Mouse (Mus musculus) cerebellum, postnatal 10 days (tissue): Measurements from ENCODE around the gene Slc31a2.
A peak's percentile ranks its signal among the peaks of the same experiment; 100 is the strongest.

Experiments
- DNase-seq, 2 experiments: peaks; one replicate each; pipeline ENCODE4 v3.0.0; 2021; ENCODE audit warnings: mixed read lengths in 2 of 2

The Slc31a2 gene

GRCm38 (mm10) chr4:62282969-62283368 lies 20.6 kb downstream of the Slc31a2 start:
- DNase-seq, result no peak

DNA sequence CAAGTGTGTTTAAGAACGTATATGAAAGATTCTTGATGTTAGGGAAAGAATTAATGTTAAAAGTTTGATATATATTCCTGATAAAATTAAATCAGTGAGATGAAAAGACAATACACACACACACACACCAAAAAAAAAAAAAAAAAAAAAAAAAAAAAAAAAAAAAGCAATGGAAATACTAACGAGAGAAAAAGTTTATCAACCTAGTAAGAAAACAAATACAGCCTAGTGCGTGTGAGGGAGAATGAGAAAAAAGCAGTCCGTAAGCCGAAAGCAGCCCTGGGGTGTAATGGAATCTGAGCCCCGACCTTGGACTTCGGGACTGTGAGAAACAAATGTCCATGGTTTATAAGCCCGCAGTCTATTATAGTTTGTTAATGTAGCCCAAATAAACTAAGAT lies 23.2 kb downstream of the Slc31a2 start:
- no peak for DNase-seq

DNA sequence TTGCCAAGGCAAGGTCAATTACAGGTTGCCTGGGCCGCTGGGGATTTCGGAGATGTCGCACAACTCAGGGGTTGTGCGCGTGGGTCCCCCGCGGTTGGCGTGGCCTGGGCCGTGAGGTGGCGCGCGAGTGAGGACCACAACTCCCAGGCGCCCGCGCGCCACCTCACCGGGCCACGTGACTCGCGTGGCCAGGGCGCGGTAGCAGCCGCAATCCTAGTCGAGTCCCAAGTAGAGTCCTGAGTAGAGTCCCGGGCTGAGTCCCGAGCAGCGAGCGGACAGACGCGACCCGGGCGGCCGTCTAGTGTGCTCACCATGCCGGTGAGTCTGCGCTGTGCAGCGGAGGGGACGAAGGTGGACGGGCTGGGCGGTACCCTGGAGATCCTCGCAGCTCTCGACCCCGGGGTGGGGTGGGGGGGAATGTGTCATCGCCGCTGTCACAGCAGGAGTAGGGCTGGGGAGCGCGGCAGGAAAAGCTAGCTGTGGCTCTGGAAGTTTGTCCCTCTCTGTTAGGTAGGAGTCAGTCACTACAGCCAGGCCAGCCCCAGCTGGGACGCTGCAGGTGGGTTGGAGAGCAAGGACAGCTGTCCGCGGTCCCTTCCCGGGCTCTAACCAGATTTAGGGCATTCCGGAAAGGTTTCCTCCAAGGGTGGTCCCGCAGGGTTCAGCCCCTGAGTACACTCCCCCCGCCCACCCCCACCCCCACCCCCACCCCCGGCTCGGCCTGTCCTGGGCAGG lies 24.1 kb downstream of the Slc31a2 start:
- peak; percentile 83 to 86 for DNase-seq

DNA sequence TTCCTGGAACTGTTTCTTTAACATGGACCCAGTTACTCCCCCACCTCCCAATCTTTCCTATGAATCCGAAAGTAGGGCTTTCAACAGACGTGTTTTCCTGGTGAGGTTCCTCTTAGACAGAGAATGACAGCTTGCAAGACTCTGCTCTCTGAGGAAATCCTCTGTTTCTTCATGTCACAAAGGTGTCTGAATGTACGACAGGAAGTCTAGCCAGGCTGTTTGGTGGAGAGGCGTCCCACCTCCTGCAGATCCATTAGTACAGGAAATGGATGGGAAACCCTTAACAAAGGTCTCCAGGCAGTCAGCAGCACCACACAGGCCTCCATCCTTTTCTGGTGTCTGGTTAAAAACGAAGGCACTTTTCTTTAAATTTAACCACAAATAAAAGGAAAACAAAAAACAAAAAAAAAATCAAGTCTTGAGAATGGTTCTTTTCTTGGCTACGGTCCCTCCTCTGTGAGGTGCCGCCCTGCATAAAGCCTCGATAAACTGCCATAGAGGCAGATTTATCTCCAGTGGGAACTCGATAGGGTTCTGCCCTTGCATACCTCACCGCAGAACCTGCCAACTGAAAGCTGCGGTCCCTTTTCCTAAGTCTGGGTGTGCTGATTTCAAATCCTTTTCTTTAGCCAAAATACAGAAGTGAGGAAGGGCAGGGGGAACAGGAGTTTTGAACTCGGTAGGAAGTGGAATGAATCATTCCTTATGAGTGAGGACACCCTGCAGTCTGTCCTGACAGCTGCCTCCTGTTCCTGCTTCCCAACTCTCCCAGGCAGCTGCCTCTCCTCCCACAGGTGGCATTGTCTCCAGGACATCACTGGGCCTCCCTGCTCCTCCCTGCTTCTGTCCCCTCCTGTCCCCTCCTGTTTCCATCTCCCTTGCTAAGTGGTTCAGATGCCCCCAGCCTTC lies 24.9 kb downstream of the Slc31a2 start:
- DNase-seq, result peak; percentile 25 to 29

DNA sequence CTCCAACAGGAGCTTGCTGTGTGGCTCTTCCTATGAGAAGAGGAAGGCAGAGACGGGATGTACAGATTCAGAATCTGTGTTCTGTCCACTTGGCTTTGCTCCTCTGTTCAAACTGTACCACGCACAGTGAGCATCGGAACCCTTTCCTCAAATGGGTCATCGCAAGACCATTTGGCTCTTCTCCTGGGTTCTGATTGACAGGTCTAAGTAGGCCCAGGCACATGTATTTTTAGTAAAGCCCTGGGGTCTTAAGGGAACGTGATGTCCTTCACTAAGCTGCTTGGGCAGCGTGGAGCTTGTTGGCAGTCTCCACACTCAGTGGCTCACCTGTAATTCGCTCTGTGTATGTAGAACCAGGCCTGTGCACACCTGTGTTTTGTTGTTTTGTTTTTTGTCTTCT lies 26.9 kb downstream of the Slc31a2 start:
- no peak for DNase-seq

- no peak for DNase-seq
Observed at GRCm38 (mm10) chr4:62290816-62291505, 28.6 kb downstream of the Slc31a2 start.

DNA sequence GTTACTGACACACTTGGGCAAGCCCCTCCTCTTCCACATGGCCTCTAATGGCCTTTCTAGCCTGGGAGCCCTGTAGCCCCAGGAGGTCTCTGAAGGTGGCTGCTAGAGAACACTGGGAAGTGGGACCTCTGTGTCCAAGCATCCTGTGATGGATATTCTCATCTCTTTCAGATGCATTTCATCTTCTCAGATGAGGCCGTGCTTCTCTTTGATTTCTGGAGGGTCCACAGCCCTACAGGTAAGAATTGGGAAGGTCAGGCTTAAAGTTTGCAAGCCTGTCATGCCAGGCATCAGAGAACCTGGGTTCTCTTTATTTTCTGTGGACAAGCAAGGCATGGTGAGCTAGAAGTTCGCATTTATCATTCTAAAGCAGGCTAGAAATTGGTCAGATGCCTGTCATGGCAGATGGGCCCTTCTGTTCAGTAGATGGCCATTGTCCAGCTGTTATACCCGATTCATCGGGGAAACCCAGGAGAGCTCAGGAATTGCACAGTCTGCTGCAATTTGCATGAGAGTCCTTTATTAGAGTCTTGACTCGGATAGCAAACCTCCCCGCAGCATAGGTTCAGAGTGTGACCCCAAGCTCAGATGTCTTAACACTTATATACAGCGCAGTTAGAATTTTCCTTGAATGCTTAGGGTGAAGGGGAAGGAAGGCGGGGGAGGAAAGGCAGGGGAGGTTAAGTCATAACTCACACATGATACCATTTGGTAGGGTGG lies 30.3 kb downstream of the Slc31a2 start:
- peak; percentile 72 to 76 for DNase-seq

DNA sequence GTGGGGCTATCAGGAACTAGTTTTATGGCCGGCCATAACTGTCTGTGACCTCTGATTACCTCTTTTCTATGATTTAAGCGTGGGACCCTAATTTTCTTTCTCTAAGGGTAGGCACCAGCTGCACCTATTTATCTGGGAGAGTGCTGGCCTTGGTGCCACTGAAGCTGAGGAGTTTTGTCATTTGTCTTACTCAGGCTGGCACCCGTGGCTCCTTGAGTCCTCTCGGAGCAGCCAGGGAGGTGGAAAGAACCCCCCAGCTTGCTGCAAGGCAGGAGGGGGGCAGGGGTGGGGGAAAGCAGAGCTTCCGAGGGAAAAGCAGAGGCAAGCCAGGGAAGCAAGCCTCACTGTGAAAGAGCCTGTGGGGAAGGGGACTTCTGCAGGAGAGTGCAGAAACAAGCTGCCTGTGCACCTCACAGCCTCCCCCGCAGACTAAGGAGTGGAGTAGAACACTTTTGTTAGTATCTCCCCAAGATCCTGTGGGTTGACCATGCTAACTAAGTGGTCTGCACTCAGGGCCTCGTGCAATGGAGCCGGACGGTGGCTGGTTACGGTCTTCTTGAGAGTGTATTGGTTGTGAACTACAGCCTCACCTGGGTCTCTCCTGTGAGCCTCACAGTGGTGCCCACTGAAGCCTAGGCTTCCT lies 31.0 kb downstream of the Slc31a2 start:
- DNase-seq, result peak in 1 of 2 experiments; percentile 19

DNA sequence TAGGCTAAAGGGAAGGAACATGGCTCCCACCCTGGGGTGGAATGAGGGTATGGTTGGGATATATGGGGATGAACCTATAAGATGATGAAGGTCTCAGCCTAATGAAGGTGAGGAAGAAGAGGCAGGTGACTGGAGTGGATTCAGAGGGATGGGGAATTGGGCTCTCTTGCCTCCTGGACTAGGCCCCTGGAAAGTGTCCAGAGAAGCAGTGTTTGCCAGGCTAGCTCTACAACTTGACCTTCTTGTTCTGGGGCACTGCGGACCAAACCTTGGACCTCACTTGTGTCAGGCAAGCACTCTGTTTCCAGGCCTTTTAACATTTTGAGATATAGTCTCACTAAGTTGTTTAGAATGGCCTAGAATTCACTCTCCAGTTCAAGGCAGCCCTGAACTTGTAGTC lies 32.4 kb downstream of the Slc31a2 start:
- DNase-seq, result no peak

DNA sequence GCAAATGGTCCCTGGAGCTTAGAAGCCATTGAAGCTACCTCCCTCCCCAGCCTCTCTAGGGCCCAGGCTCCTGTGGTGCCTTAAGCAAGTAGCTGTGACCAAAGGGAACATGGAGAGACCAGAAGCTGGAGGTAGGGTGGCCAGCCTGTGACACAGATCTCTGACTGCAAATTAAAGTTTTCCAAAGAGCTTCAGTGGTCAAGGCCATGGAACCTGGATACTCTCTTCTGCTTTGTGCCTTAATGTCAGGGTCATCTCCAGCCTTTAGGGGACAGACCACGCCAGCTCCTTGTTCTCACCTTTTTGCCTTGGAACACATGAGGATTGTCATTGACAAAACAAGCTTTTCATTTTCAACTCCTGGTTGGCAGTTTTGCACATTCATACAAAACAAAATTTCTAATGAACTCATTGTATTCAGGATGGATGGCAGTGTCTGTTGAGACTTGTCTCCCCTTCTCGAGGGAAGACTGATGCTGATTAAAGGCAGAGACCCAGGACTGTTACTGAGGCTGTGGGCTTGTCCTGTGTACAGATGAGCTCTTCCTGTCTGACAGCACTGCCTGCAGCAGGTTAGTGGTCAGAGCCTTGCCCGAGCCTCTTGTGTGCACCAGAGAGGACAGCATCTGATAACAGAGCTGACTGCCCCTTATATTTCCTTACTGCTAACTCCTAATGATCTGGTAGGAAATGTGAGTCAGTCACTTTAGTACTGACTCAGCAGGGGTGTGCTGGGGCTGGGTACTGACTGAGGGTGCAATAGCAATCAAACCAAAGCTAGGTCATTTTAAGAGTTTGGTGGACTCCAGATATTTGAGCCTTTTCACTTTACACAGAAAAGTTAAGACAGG lies 35.1 kb downstream of the Slc31a2 start:
- no peak for DNase-seq

GRCm38 (mm10) chr4:62300001-62300400 lies 37.6 kb downstream of the Slc31a2 start:
- no peak for DNase-seq

GRCm38 (mm10) chr4:62302795-62303194 lies 40.4 kb downstream of the Slc31a2 start:
- DNase-seq, result no peak

- DNase-seq, result no peak
Observed at GRCm38 (mm10) chr4:62303288-62303687, 40.9 kb downstream of the Slc31a2 start.

GRCm38 (mm10) chr4:62306301-62306700 lies 43.9 kb downstream of the Slc31a2 start:
- no peak for DNase-seq

DNA sequence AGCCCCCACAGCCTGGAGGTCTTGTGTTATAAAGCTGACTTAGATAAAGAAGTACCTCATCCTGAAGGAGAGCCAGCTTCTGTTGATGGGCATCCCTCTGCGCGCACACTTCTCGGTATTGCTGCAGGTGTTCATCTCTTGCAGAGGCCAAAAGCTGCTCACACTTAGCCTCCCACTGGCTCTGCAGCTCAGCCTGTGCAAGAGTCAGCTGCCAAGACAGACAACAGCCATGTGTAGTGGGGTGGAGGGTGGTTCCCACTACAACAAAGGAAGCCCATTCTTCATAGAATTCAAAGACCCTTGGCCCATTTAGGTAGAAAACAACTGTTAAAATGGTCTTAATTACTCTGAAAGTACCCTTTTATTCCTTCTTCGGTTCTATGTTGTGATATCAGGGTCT lies 44.5 kb downstream of the Slc31a2 start:
- DNase-seq, result no peak

- DNase-seq, result no peak
Observed at GRCm38 (mm10) chr4:62308406-62308805, 46.0 kb downstream of the Slc31a2 start.

GRCm38 (mm10) chr4:62312821-62313220 lies 50.5 kb downstream of the Slc31a2 start:
- no peak for DNase-seq

- DNase-seq, result no peak
Observed at GRCm38 (mm10) chr4:62313641-62314211, 51.4 kb downstream of the Slc31a2 start.

DNA sequence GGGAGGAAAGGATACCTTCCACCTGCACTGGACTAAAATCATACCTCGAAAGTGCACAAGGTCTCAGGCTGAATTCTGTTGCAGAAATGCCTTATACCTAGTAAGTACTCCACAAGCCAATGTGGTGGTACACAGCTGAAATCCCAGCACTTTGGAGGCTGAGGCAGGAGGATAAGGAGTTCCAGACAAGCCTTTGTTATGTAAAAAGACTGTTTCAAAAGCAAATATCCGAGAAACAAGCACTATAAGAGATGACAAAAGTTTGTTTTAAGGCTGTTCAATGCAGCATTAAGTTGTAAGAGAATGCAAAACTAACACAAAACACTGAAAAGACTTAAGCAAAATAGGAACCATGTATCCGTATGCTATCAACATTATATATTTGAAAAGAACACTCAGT lies 52.2 kb downstream of the Slc31a2 start:
- DNase-seq, result no peak

- no peak for DNase-seq
Observed at GRCm38 (mm10) chr4:62316456-62316855, 54.1 kb downstream of the Slc31a2 start.

DNA sequence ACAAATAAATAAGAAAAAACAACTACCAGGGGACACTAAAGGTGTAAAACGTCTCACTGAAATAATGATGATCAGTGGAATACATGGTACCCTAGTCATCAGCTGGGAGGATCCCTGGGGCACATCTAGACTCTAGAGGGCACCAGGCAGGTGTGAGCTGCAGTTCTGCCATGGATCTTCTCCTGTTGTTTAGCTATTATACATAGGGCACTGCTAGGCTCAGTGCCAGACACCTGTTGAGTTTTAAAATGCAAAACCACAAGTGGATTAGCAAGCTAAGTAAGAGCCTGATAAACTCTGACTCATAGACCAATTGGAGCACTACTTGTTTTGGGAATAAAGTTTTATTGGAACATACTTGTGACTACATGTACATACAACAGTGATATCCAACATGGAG lies 55.9 kb downstream of the Slc31a2 start:
- DNase-seq, result no peak
